Mouse (Mus musculus): ENCODE results near the gene Evi5. TPM values are rescaled to one million over a fixed set of nuclear protein-coding genes. Genes with fewer than 3 reads are reported as not detected.

Gene Evi5
- polyA plus RNA-seq, 1 experiment from 2014 or later, result 63.6 TPM

- Histone ChIP-seq H3K9ac (peak overlapping the region; percentile 86), H3K27ac (peak overlapping the region; percentile 97), H3K4me2 (peak overlapping the region; percentile 67), H3K27me3 (no peaks in the 10 kb centered on the region), H3K36me3 (no peaks in the 10 kb centered on the region), H3K9me3 (no peaks in the 10 kb centered on the region), H3K4me1 (peaks cover 10% of the 10 kb centered on the region), H3K4me3 (peak overlapping the region; percentile 91)
- WGBS, result under 1% methylated on average over 80 of the region's 82 CpGs
- peak; percentile 76 for ATAC-seq (ENCODE audit: insufficient number of reproducible peaks, low FRiP score, low TSS enrichment, low read depth)
Observed at GRCm38 (mm10) chr5:107867970-107868904, 6.7 kb downstream of the Evi5 start.

GRCm38 (mm10) chr5:107866127-107867126 lies 8.5 kb downstream of the Evi5 start:
- Histone ChIP-seq H3K4me2 (no peak overlapping the region), H3K4me3 (no peak overlapping the region), H3K9ac (no peak overlapping the region), H3K9me3 (no peaks in the 10 kb centered on the region), H3K4me1 (peaks cover 10% of the 10 kb centered on the region), H3K36me3 (no peaks in the 10 kb centered on the region), H3K27ac (no peak overlapping the region), H3K27me3 (no peaks in the 10 kb centered on the region)
- 61% methylated on average over 2 of the region's 2 CpGs for WGBS
- no peak for ATAC-seq (ENCODE audit: insufficient number of reproducible peaks, low FRiP score, low TSS enrichment, low read depth)

- ATAC-seq (ENCODE audit: insufficient number of reproducible peaks, low FRiP score, low TSS enrichment, low read depth), result no peak
- H3K4me1 ChIP-seq, result peaks cover 10% of the 10 kb centered on the region
- H3K36me3 ChIP-seq, result no peaks in the 10 kb centered on the region
- no peaks in the 10 kb centered on the region for H3K9me3 ChIP-seq
- H3K9ac ChIP-seq, result no peak overlapping the region
- H3K4me2 ChIP-seq, result no peak overlapping the region
- no peak overlapping the region for H3K27ac ChIP-seq
- 82% methylated on average over 3 of the region's 3 CpGs for WGBS
- no peaks in the 10 kb centered on the region for H3K27me3 ChIP-seq
- H3K4me3 ChIP-seq, result no peak overlapping the region
Observed at GRCm38 (mm10) chr5:107863971-107864370, 10.9 kb downstream of the Evi5 start.

- H3K9ac ChIP-seq, result no peak overlapping the region
- H3K36me3 ChIP-seq, result no peaks in the 10 kb centered on the region
- no peak overlapping the region for H3K27ac ChIP-seq
- H3K4me2 ChIP-seq, result no peak overlapping the region
- H3K4me3 ChIP-seq, result no peak overlapping the region
- H3K4me1 ChIP-seq, result peaks cover 8% of the 10 kb centered on the region
- no peak for ATAC-seq (ENCODE audit: insufficient number of reproducible peaks, low FRiP score, low TSS enrichment, low read depth)
- H3K27me3 ChIP-seq, result no peaks in the 10 kb centered on the region
- 36% methylated on average over 2 of the region's 2 CpGs for WGBS
- H3K9me3 ChIP-seq, result no peaks in the 10 kb centered on the region
Observed at GRCm38 (mm10) chr5:107858963-107859362, 15.9 kb downstream of the Evi5 start.

- H3K4me1 ChIP-seq, result peaks cover 11% of the 10 kb centered on the region
- 73% methylated on average over 2 of the region's 2 CpGs for WGBS
- ATAC-seq (ENCODE audit: insufficient number of reproducible peaks, low FRiP score, low TSS enrichment, low read depth), result no peak
- H3K27me3 ChIP-seq, result no peaks in the 10 kb centered on the region
- H3K4me2 ChIP-seq, result no peak overlapping the region
- H3K27ac ChIP-seq, result no peak overlapping the region
- no peaks in the 10 kb centered on the region for H3K9me3 ChIP-seq
- H3K36me3 ChIP-seq, result 0 out of 2 replicates have a peak, but pooled peaks cover 3% of the 10 kb centered on the region
- H3K4me3 ChIP-seq, result no peak overlapping the region
- no peak overlapping the region for H3K9ac ChIP-seq
Observed at GRCm38 (mm10) chr5:107855546-107855945, 19.4 kb downstream of the Evi5 start.

GRCm38 (mm10) chr5:107854556-107854955 lies 20.4 kb downstream of the Evi5 start:
- Histone ChIP-seq H3K27me3 (no peaks in the 10 kb centered on the region), H3K4me1 (peaks cover 11% of the 10 kb centered on the region), H3K9ac (no peak overlapping the region), H3K27ac (no peak overlapping the region), H3K9me3 (no peaks in the 10 kb centered on the region), H3K4me3 (no peak overlapping the region), H3K36me3 (0 out of 2 replicates have a peak, but pooled peaks cover 3% of the 10 kb centered on the region), H3K4me2 (no peak overlapping the region)
- no peak for ATAC-seq (ENCODE audit: insufficient number of reproducible peaks, low FRiP score, low TSS enrichment, low read depth)
- 71% methylated on average over 3 of the region's 3 CpGs for WGBS

GRCm38 (mm10) chr5:107853807-107854206 lies 21.1 kb downstream of the Evi5 start:
- Histone ChIP-seq H3K9ac (no peak overlapping the region), H3K9me3 (no peaks in the 10 kb centered on the region), H3K27ac (peak overlapping the region; percentile 58; the same call in 1 of the 2 replicates), H3K4me3 (no peak overlapping the region), H3K4me1 (peaks cover 11% of the 10 kb centered on the region), H3K4me2 (no peak overlapping the region), H3K27me3 (no peaks in the 10 kb centered on the region), H3K36me3 (0 out of 2 replicates have a peak, but pooled peaks cover 3% of the 10 kb centered on the region)
- ATAC-seq (ENCODE audit: insufficient number of reproducible peaks, low FRiP score, low TSS enrichment, low read depth), result no peak
- WGBS, result 24% methylated on average over 6 of the region's 6 CpGs

GRCm38 (mm10) chr5:107848964-107849363 lies 25.9 kb downstream of the Evi5 start:
- Histone ChIP-seq H3K9me3 (no peaks in the 10 kb centered on the region), H3K4me2 (no peak overlapping the region), H3K4me3 (no peak overlapping the region), H3K36me3 (0 out of 2 replicates have a peak, but pooled peaks cover 3% of the 10 kb centered on the region), H3K9ac (no peak overlapping the region), H3K27ac (no peak overlapping the region), H3K4me1 (peaks cover 6% of the 10 kb centered on the region), H3K27me3 (no peaks in the 10 kb centered on the region)
- ATAC-seq (ENCODE audit: insufficient number of reproducible peaks, low FRiP score, low TSS enrichment, low read depth), result no peak
- 88% methylated on average over 4 of the region's 4 CpGs for WGBS

- 0 out of 2 replicates have a peak, but pooled peaks cover 3% of the 10 kb centered on the region for H3K36me3 ChIP-seq
- H3K27ac ChIP-seq, result no peak overlapping the region
- WGBS, result 66% methylated on average over 2 of the region's 2 CpGs
- no peak overlapping the region for H3K4me3 ChIP-seq
- no peaks in the 10 kb centered on the region for H3K9me3 ChIP-seq
- H3K9ac ChIP-seq, result no peak overlapping the region
- no peak for ATAC-seq (ENCODE audit: insufficient number of reproducible peaks, low FRiP score, low TSS enrichment, low read depth)
- H3K4me2 ChIP-seq, result no peak overlapping the region
- peaks cover 3% of the 10 kb centered on the region; the same call in 1 of the 2 replicates for H3K4me1 ChIP-seq
- H3K27me3 ChIP-seq, result no peaks in the 10 kb centered on the region
Observed at GRCm38 (mm10) chr5:107847817-107848216, 27.1 kb downstream of the Evi5 start.

GRCm38 (mm10) chr5:107847349-107847748 lies 27.6 kb downstream of the Evi5 start:
- no peak for ATAC-seq (ENCODE audit: insufficient number of reproducible peaks, low FRiP score, low TSS enrichment, low read depth)
- no peak overlapping the region for H3K9ac ChIP-seq
- H3K36me3 ChIP-seq, result 0 out of 2 replicates have a peak, but pooled peaks cover 3% of the 10 kb centered on the region
- no peak overlapping the region for H3K27ac ChIP-seq
- H3K4me2 ChIP-seq, result no peak overlapping the region
- H3K9me3 ChIP-seq, result no peaks in the 10 kb centered on the region
- 75% methylated on average over 5 of the region's 5 CpGs for WGBS
- H3K27me3 ChIP-seq, result no peaks in the 10 kb centered on the region
- peaks cover 3% of the 10 kb centered on the region; the same call in 1 of the 2 replicates for H3K4me1 ChIP-seq
- H3K4me3 ChIP-seq, result no peak overlapping the region

GRCm38 (mm10) chr5:107840549-107841238 lies 34.2 kb downstream of the Evi5 start:
- no peak overlapping the region for H3K27ac ChIP-seq
- H3K4me1 ChIP-seq, result no peaks in the 10 kb centered on the region
- no peak overlapping the region for H3K4me3 ChIP-seq
- no peak for ATAC-seq (ENCODE audit: insufficient number of reproducible peaks, low FRiP score, low TSS enrichment, low read depth)
- H3K27me3 ChIP-seq, result no peaks in the 10 kb centered on the region
- H3K9ac ChIP-seq, result no peak overlapping the region
- WGBS, result 93% methylated on average over 5 of the region's 5 CpGs
- H3K36me3 ChIP-seq, result peaks cover 15% of the 10 kb centered on the region
- no peaks in the 10 kb centered on the region for H3K9me3 ChIP-seq
- no peak overlapping the region for H3K4me2 ChIP-seq

Measured in limb, embryonic 15.5 days (tissue).